8 mouse cellular contexts compared by ENCODE assay signal in genomic region chr4:83051634-83052577, GRCm38 (mm10). TPM values are rescaled to one million over a fixed set of nuclear protein-coding genes. Genes with fewer than 3 reads are reported as not detected.
A peak's percentile ranks its signal among the peaks of the same experiment; 100 is the strongest.
DNase-seq lines count a peak whose midpoint lies in the region; ATAC-seq and TF ChIP-seq lines count a peak whose summit lies in the region.

Frem1 (minus strand) TSS chr4:83052339.

- H3K27me3 ChIP-seq in hindbrain, embryonic 15.5 days, result no peaks in the 10 kb centered on the region
- no peaks in the 10 kb centered on the region for H3K27me3 ChIP-seq in limb, embryonic 14.5 days (ENCODE audit: control insufficient read depth, insufficient read depth, low read length)
- H3K27me3 ChIP-seq in midbrain, embryonic 16.5 days (ENCODE audit: control insufficient read depth, insufficient read depth, low read depth, low read length), result peaks cover 3% of the 10 kb centered on the region; the same call in 1 of the 2 replicates

- no peak within 1 kb of the TSS for H3K27ac ChIP-seq in hindbrain, embryonic 15.5 days (replicated peaks)
- peak within 1 kb of the TSS; percentile 5; the same call in 1 of the 2 replicates for H3K27ac ChIP-seq in limb, embryonic 14.5 days (replicated peaks; ENCODE audit: low read depth, low read length)
- H3K27ac ChIP-seq in midbrain, embryonic 16.5 days (ENCODE audit: low read length), result no peak within 1 kb of the TSS

- no peaks in the 10 kb centered on the region for H3K9me3 ChIP-seq in hindbrain, embryonic 15.5 days
- H3K9me3 ChIP-seq in limb, embryonic 14.5 days (ENCODE audit: control insufficient read depth, low read length), result no peaks in the 10 kb centered on the region
- H3K9me3 ChIP-seq in midbrain, embryonic 16.5 days (replicated peaks; ENCODE audit: control insufficient read depth, low read length, poor library complexity, severe bottlenecking), result no peaks in the 10 kb centered on the region

- 1% methylated on average over 24 of the region's 24 CpGs for WGBS in hindbrain, embryonic 15.5 days
- WGBS in limb, embryonic 14.5 days, result 1% methylated on average over 24 of the region's 24 CpGs
- 3% methylated on average over 24 of the region's 24 CpGs for WGBS in midbrain, embryonic 16.5 days

- TF ChIP-seq POLR2A in limb, embryonic 14.5 days (IDR thresholded peaks at IDR 0.05; ENCODE audit: borderline replicate concordance, extremely low read depth, insufficient read depth, insufficient read length), result no peak

- peaks cover 16% of the 10 kb centered on the region for H3K4me1 ChIP-seq in hindbrain, embryonic 15.5 days (replicated peaks)
- H3K4me1 ChIP-seq in limb, embryonic 14.5 days (ENCODE audit: control insufficient read depth, insufficient read depth, low read length), result peaks cover 21% of the 10 kb centered on the region
- peaks cover 18% of the 10 kb centered on the region for H3K4me1 ChIP-seq in midbrain, embryonic 16.5 days (ENCODE audit: control insufficient read depth, insufficient read depth, low read length)

- H3K9ac ChIP-seq in hindbrain, embryonic 15.5 days, result peak within 1 kb of the TSS; percentile 11; the same call in 1 of the 2 replicates
- peak within 1 kb of the TSS; percentile 60 for H3K9ac ChIP-seq in limb, embryonic 14.5 days (ENCODE audit: low read depth, low read length, severe bottlenecking)
- peak within 1 kb of the TSS; percentile 40; the same call in 1 of the 2 replicates for H3K9ac ChIP-seq in midbrain, embryonic 16.5 days (ENCODE audit: low read depth, low read length)

- peak within 1 kb of the TSS; percentile 29 for H3K4me3 ChIP-seq in hindbrain, embryonic 15.5 days
- peak within 1 kb of the TSS; percentile 37 for H3K4me3 ChIP-seq in limb, embryonic 14.5 days (replicated peaks; ENCODE audit: low read length)
- H3K4me3 ChIP-seq in midbrain, embryonic 16.5 days (ENCODE audit: low read depth, low read length), result peak within 1 kb of the TSS; percentile 31

- no peaks in the 10 kb centered on the region for H3K36me3 ChIP-seq in hindbrain, embryonic 15.5 days
- no peaks in the 10 kb centered on the region for H3K36me3 ChIP-seq in limb, embryonic 14.5 days (ENCODE audit: control insufficient read depth, insufficient read depth, low read length)
- H3K36me3 ChIP-seq in midbrain, embryonic 16.5 days (ENCODE audit: control insufficient read depth, insufficient read depth, low read length), result no peaks in the 10 kb centered on the region

- intact Hi-C loops in gastrocnemius, postnatal 14 days (cut with DNase I; ENCODE audit: low total_unique reads), result no loop called here

- peak; percentile 78; the same call in 1 of the 2 replicates for ATAC-seq in hindbrain, embryonic 15.5 days (ENCODE audit: low FRiP score, low read depth)
- ATAC-seq in limb, embryonic 14.5 days (ENCODE audit: low FRiP score, low read depth), result peak; percentile 67
- ATAC-seq in midbrain, embryonic 16.5 days, result peak; percentile 66

- H3K4me2 ChIP-seq in hindbrain, embryonic 15.5 days, result peak within 1 kb of the TSS; percentile 58
- peak within 1 kb of the TSS; percentile 52 for H3K4me2 ChIP-seq in limb, embryonic 14.5 days (replicated peaks; ENCODE audit: low read depth, low read length, severe bottlenecking)
- peak within 1 kb of the TSS; percentile 69 for H3K4me2 ChIP-seq in midbrain, embryonic 16.5 days (ENCODE audit: low read length)

- DNase-seq in right cerebral cortex, postnatal 10 days (ENCODE audit: low spot score in 2 of 2), result peak; percentile 34 to 35
- no peak for DNase-seq in right cerebral cortex, postnatal 25 days
- DNase-seq in gastrocnemius, postnatal 14 days, result peak; percentile 69
- DNase-seq in limb, embryonic 14.5 days (ENCODE audit: low spot score), result peak; percentile 65
- DNase-seq in thymus, postnatal 14 days, result no peak
- no peak for DNase-seq in cerebellum, adult 11-12 months

RNA-seq across cellular contexts. Expression of gene Frem1, which starts in this region (rescaled TPM):
- 1 to 10 TPM; 1.8 to 2.3 TPM for total RNA-seq in gastrocnemius, postnatal 14 days (2021)
- polyA plus RNA-seq in hindbrain, embryonic 15.5 days (2015; fragmentation: Nextera tagmentation; extraction: Ambion mirVana), result 1.8 and 2.9 TPM in 2 replicates
- polyA plus RNA-seq in limb, embryonic 14.5 days (2012; rRNA removed), result 16.6 and 21.7 TPM in 2 replicates
- polyA plus RNA-seq in limb, embryonic 14.5 days (2014; fragmentation: Nextera tagmentation; extraction: Ambion mirVana), result 12.8 and 12.9 TPM in 2 replicates
- 1.4 and 1.6 TPM in 2 replicates for polyA plus RNA-seq in midbrain, embryonic 16.5 days (2015; fragmentation: Nextera tagmentation; extraction: Ambion mirVana)

Comparison
In these comparisons a context has a peak if more than half of its experiments do, and no peak if none do; other contexts are left out.
1. DNase-seq: peak in right cerebral cortex, postnatal 10 days (2 of 2), gastrocnemius, postnatal 14 days (single experiment) and limb, embryonic 14.5 days (single experiment); none in right cerebral cortex, postnatal 25 days (single experiment), thymus, postnatal 14 days (single experiment) and cerebellum, adult 11-12 months (single experiment).
2. Peak in every context shown above with its lines, with median percentiles within 50 percentile points of each other: ATAC-seq, H3K4me2 ChIP-seq, H3K4me3 ChIP-seq and H3K9ac ChIP-seq.